Mouse (Mus musculus) liver, embryonic 18 days (tissue): Measurements from ENCODE around the gene Tfb1m. TPM values are rescaled to one million over a fixed set of nuclear protein-coding genes. Genes with fewer than 3 reads are reported as not detected.

Experiments used
- polyA plus RNA-seq: library from polyadenylated mRNA; depleted of rRNA; stranded (reverse); fragments of >200 nt; gene quantifications from 2 replicates; pipeline ENCODE4 v1.2.3, GENCODE M21; 2012; rRNA removed

Gene Tfb1m
- 9.2 and 9.8 TPM in 2 replicates for polyA plus RNA-seq

GRCm38 (mm10) chr17:3557331-3558311 is at the start of gene Tfb1m:
TSS of gene Tfb1m (minus strand) at chr17:3557781.

GRCm38 (mm10) chr17:3532254-3532653 is 25.3 kb downstream of the Tfb1m start, which contains the start of gene Cldn20:
TSS of gene Cldn20 (plus strand) at chr17:3532554.

Other genes with a start within 250 kb of the Tfb1m start
- 0.68 and 0.92 TPM in 2 replicates for gene Tiam2, start 231.2 kb downstream of the Tfb1m start, polyA plus RNA-seq
- gene Cldn20, start 25.2 kb downstream of the Tfb1m start, polyA plus RNA-seq = 0.06 and 0.07 TPM in 2 replicates
- not detected in 2 replicates for gene Nox3, start 138.5 kb upstream of the Tfb1m start, polyA plus RNA-seq